Mouse (Mus musculus): ENCODE results near the gene Jdp2. TPM values are rescaled to one million over a fixed set of nuclear protein-coding genes. Genes with fewer than 3 reads are reported as not detected.

The Jdp2 gene
- polyA plus RNA-seq, 1 experiment from 2014 or later: 0.31 TPM

GRCm38 (mm10) chr12:85571312-85571711 lies 27.5 kb upstream of the Jdp2 start:
- H3K4me2 ChIP-seq (ENCODE audit: low read depth, low read length, severe bottlenecking): no peak overlapping the region
- H3K27ac ChIP-seq (ENCODE audit: low read depth, low read length): no peak overlapping the region
- ATAC-seq (replicated peaks; ENCODE audit: low FRiP score) (no peak), DNase-seq (ENCODE audit: low spot score) (no peak)
- no peak overlapping the region for H3K4me3 ChIP-seq (ENCODE audit: low read depth, low read length)
- H3K9ac ChIP-seq (ENCODE audit: low read length): no peak overlapping the region
- H3K36me3 ChIP-seq (ENCODE audit: control insufficient read depth, insufficient read depth, low read length): no peaks in the 10 kb centered on the region
- no peaks in the 10 kb centered on the region for H3K27me3 ChIP-seq (ENCODE audit: control insufficient read depth, insufficient read depth, low read length)
- H3K4me1 ChIP-seq (replicated peaks; ENCODE audit: control insufficient read depth, insufficient read depth, low read length): no peaks in the 10 kb centered on the region
- WGBS: 86% methylated on average over 11 of the region's 11 CpGs
- H3K9me3 ChIP-seq (ENCODE audit: control insufficient read depth, low read length): no peaks in the 10 kb centered on the region

GRCm38 (mm10) chr12:85572047-85572475 lies 26.8 kb upstream of the Jdp2 start:
- Histone ChIP-seq H3K4me2 (ENCODE audit: low read depth, low read length, severe bottlenecking) (peak overlapping the region; percentile 8; the same call in 1 of the 2 replicates), H3K9ac (ENCODE audit: low read length) (peak overlapping the region; percentile 0; the same call in 1 of the 2 replicates), H3K36me3 (ENCODE audit: control insufficient read depth, insufficient read depth, low read length) (no peaks in the 10 kb centered on the region), H3K9me3 (ENCODE audit: control insufficient read depth, low read length) (no peaks in the 10 kb centered on the region), H3K27ac (ENCODE audit: low read depth, low read length) (no peak overlapping the region), H3K4me1 (replicated peaks; ENCODE audit: control insufficient read depth, insufficient read depth, low read length) (no peaks in the 10 kb centered on the region), H3K4me3 (ENCODE audit: low read depth, low read length) (no peak overlapping the region), H3K27me3 (ENCODE audit: control insufficient read depth, insufficient read depth, low read length) (no peaks in the 10 kb centered on the region)
- peak; percentile 78 for DNase-seq (ENCODE audit: low spot score)
- WGBS: 14% methylated on average over 10 of the region's 10 CpGs
- peak; percentile 84 for ATAC-seq (replicated peaks; ENCODE audit: low FRiP score)

GRCm38 (mm10) chr12:85574806-85575495 lies 23.9 kb upstream of the Jdp2 start:
- no peaks in the 10 kb centered on the region for H3K27me3 ChIP-seq (ENCODE audit: control insufficient read depth, insufficient read depth, low read length)
- H3K36me3 ChIP-seq (ENCODE audit: control insufficient read depth, insufficient read depth, low read length): no peaks in the 10 kb centered on the region
- whole genome bisulfite sequencing: 92% methylated on average over 6 of the region's 6 CpGs
- H3K4me1 ChIP-seq (replicated peaks; ENCODE audit: control insufficient read depth, insufficient read depth, low read length): no peaks in the 10 kb centered on the region
- no peak overlapping the region for H3K27ac ChIP-seq (ENCODE audit: low read depth, low read length)
- ATAC-seq (replicated peaks; ENCODE audit: low FRiP score): no peak
- no peak overlapping the region for H3K4me2 ChIP-seq (ENCODE audit: low read depth, low read length, severe bottlenecking)
- no peak for DNase-seq (ENCODE audit: low spot score)
- no peaks in the 10 kb centered on the region for H3K9me3 ChIP-seq (ENCODE audit: control insufficient read depth, low read length)
- no peak overlapping the region for H3K9ac ChIP-seq (ENCODE audit: low read length)
- no peak overlapping the region for H3K4me3 ChIP-seq (ENCODE audit: low read depth, low read length)

- WGBS: 86% methylated on average over 4 of the region's 4 CpGs
- no peak overlapping the region for H3K4me3 ChIP-seq (ENCODE audit: low read depth, low read length)
- H3K9ac ChIP-seq (ENCODE audit: low read length): no peak overlapping the region
- no peak for ATAC-seq (replicated peaks; ENCODE audit: low FRiP score)
- H3K9me3 ChIP-seq (ENCODE audit: control insufficient read depth, low read length): no peaks in the 10 kb centered on the region
- H3K27ac ChIP-seq (ENCODE audit: low read depth, low read length): no peak overlapping the region
- no peak overlapping the region for H3K4me2 ChIP-seq (ENCODE audit: low read depth, low read length, severe bottlenecking)
- H3K4me1 ChIP-seq (replicated peaks; ENCODE audit: control insufficient read depth, insufficient read depth, low read length): no peaks in the 10 kb centered on the region
- no peaks in the 10 kb centered on the region for H3K27me3 ChIP-seq (ENCODE audit: control insufficient read depth, insufficient read depth, low read length)
- no peak for DNase-seq (ENCODE audit: low spot score)
- no peaks in the 10 kb centered on the region for H3K36me3 ChIP-seq (ENCODE audit: control insufficient read depth, insufficient read depth, low read length)
Observed at GRCm38 (mm10) chr12:85575496-85575840, 23.4 kb upstream of the Jdp2 start.

- no peak overlapping the region for H3K4me2 ChIP-seq (ENCODE audit: low read depth, low read length, severe bottlenecking)
- H3K27me3 ChIP-seq (ENCODE audit: control insufficient read depth, insufficient read depth, low read length): no peaks in the 10 kb centered on the region
- DNase-seq (ENCODE audit: low spot score) (no peak), ATAC-seq (replicated peaks; ENCODE audit: low FRiP score) (no peak)
- H3K4me1 ChIP-seq (replicated peaks; ENCODE audit: control insufficient read depth, insufficient read depth, low read length): 0 out of 2 replicates have a peak, but pooled peaks cover 4% of the 10 kb centered on the region
- no peak overlapping the region for H3K4me3 ChIP-seq (ENCODE audit: low read depth, low read length)
- H3K9me3 ChIP-seq (ENCODE audit: control insufficient read depth, low read length): no peaks in the 10 kb centered on the region
- no peak overlapping the region for H3K9ac ChIP-seq (ENCODE audit: low read length)
- no peaks in the 10 kb centered on the region for H3K36me3 ChIP-seq (ENCODE audit: control insufficient read depth, insufficient read depth, low read length)
- WGBS: 50% methylated on average over 15 of the region's 15 CpGs
- H3K27ac ChIP-seq (ENCODE audit: low read depth, low read length): no peak overlapping the region
Observed at GRCm38 (mm10) chr12:85581261-85582066, 17.4 kb upstream of the Jdp2 start.

- no peaks in the 10 kb centered on the region for H3K27me3 ChIP-seq (ENCODE audit: control insufficient read depth, insufficient read depth, low read length)
- DNase-seq (ENCODE audit: low spot score): no peak
- no peaks in the 10 kb centered on the region for H3K36me3 ChIP-seq (ENCODE audit: control insufficient read depth, insufficient read depth, low read length)
- H3K4me3 ChIP-seq (ENCODE audit: low read depth, low read length): no peak overlapping the region
- H3K4me1 ChIP-seq (replicated peaks; ENCODE audit: control insufficient read depth, insufficient read depth, low read length): 0 out of 2 replicates have a peak, but pooled peaks cover 4% of the 10 kb centered on the region
- H3K4me2 ChIP-seq (ENCODE audit: low read depth, low read length, severe bottlenecking): no peak overlapping the region
- H3K9ac ChIP-seq (ENCODE audit: low read length): no peak overlapping the region
- ATAC-seq (replicated peaks; ENCODE audit: low FRiP score): no peak
- H3K9me3 ChIP-seq (ENCODE audit: control insufficient read depth, low read length): no peaks in the 10 kb centered on the region
- no peak overlapping the region for H3K27ac ChIP-seq (ENCODE audit: low read depth, low read length)
- 87% methylated on average over 5 of the region's 5 CpGs for WGBS
Observed at GRCm38 (mm10) chr12:85582067-85582316, 16.8 kb upstream of the Jdp2 start.

- ATAC-seq (replicated peaks; ENCODE audit: low FRiP score): no peak
- no peaks in the 10 kb centered on the region for H3K27me3 ChIP-seq (ENCODE audit: control insufficient read depth, insufficient read depth, low read length)
- no peaks in the 10 kb centered on the region for H3K36me3 ChIP-seq (ENCODE audit: control insufficient read depth, insufficient read depth, low read length)
- H3K9me3 ChIP-seq (ENCODE audit: control insufficient read depth, low read length): no peaks in the 10 kb centered on the region
- no peak overlapping the region for H3K4me2 ChIP-seq (ENCODE audit: low read depth, low read length, severe bottlenecking)
- H3K9ac ChIP-seq (ENCODE audit: low read length): no peak overlapping the region
- no peak for DNase-seq (ENCODE audit: low spot score)
- no peak overlapping the region for H3K4me3 ChIP-seq (ENCODE audit: low read depth, low read length)
- no peak overlapping the region for H3K27ac ChIP-seq (ENCODE audit: low read depth, low read length)
- 0 out of 2 replicates have a peak, but pooled peaks cover 4% of the 10 kb centered on the region for H3K4me1 ChIP-seq (replicated peaks; ENCODE audit: control insufficient read depth, insufficient read depth, low read length)
- WGBS: 70% methylated on average over 11 of the region's 11 CpGs
Observed at GRCm38 (mm10) chr12:85585761-85586258, 13.0 kb upstream of the Jdp2 start.

GRCm38 (mm10) chr12:85589870-85590382 lies 8.9 kb upstream of the Jdp2 start:
- ATAC-seq (replicated peaks; ENCODE audit: low FRiP score): no peak
- no peak overlapping the region for H3K9ac ChIP-seq (ENCODE audit: low read length)

More at GRCm38 (mm10) chr12:85589870-85590382, 8.9 kb upstream of the Jdp2 start:
- Histone ChIP-seq H3K27ac (ENCODE audit: low read depth, low read length) (no peak overlapping the region), H3K4me1 (replicated peaks; ENCODE audit: control insufficient read depth, insufficient read depth, low read length) (no peaks in the 10 kb centered on the region), H3K9me3 (ENCODE audit: control insufficient read depth, low read length) (no peaks in the 10 kb centered on the region), H3K4me3 (ENCODE audit: low read depth, low read length) (no peak overlapping the region), H3K4me2 (ENCODE audit: low read depth, low read length, severe bottlenecking) (no peak overlapping the region), H3K27me3 (ENCODE audit: control insufficient read depth, insufficient read depth, low read length) (no peaks in the 10 kb centered on the region), H3K36me3 (ENCODE audit: control insufficient read depth, insufficient read depth, low read length) (no peaks in the 10 kb centered on the region)
- WGBS: 69% methylated on average over 5 of the region's 5 CpGs
- DNase-seq (ENCODE audit: low spot score): no peak

All from forebrain, embryonic 11.5 days (tissue).